In genomic region chr2:128094602-128095001, GRCm38 (mm10) we compare ENCODE assay signal across 28 mouse cellular contexts. TPM values are rescaled to one million over a fixed set of nuclear protein-coding genes. Genes with fewer than 3 reads are reported as not detected.
DNase-seq lines count a peak whose midpoint lies in the region; ATAC-seq lines count a peak whose summit lies in the region.
"Had no signal": no experiment of that assay in that cellular context is flagged by ENCODE, and none has a peak within 500 bp of the region (broad histone marks: within the 10 kb centered on the region; RNA-seq: fewer than 3 reads in every experiment).

No protein-coding gene starts in this region.

- no peak overlapping the region for H3K9ac ChIP-seq in hindbrain, embryonic 14.5 days
- H3K9ac ChIP-seq in kidney, embryonic 14.5 days (ENCODE audit: low read depth, low read length) = no peak overlapping the region
- no peak overlapping the region for H3K9ac ChIP-seq in midbrain, embryonic 11.5 days (ENCODE audit: low read length)
- no peak overlapping the region for H3K9ac ChIP-seq in midbrain, embryonic 13.5 days (replicated peaks)
- no peak overlapping the region for H3K9ac ChIP-seq in forebrain, embryonic 12.5 days
- H3K9ac ChIP-seq: embryonic facial prominence, embryonic 13.5 days; hindbrain, embryonic 15.5 days; limb, embryonic 13.5 days; lung, embryonic 15.5 days; midbrain, embryonic 12.5 days; stomach, embryonic 15.5 days had no signal

- no peak overlapping the region for H3K4me3 ChIP-seq in hindbrain, embryonic 10.5 days
- no peak overlapping the region for H3K4me3 ChIP-seq in hindbrain, embryonic 14.5 days (replicated peaks; ENCODE audit: low read length)
- H3K4me3 ChIP-seq in kidney, embryonic 14.5 days (ENCODE audit: low read length) = no peak overlapping the region
- H3K4me3 ChIP-seq in midbrain, embryonic 11.5 days (ENCODE audit: low read depth, low read length) = no peak overlapping the region
- H3K4me3 ChIP-seq in midbrain, embryonic 13.5 days (replicated peaks) = no peak overlapping the region
- no peak overlapping the region for H3K4me3 ChIP-seq in forebrain, embryonic 12.5 days (replicated peaks)
- H3K4me3 ChIP-seq: embryonic facial prominence, embryonic 13.5 days; forebrain, embryonic 10.5 days; gastrocnemius, adult 2 months; hindbrain, embryonic 15.5 days; layer of hippocampus, adult 2 months; left cerebral cortex, adult 2 months; limb, embryonic 13.5 days; lung, embryonic 15.5 days; midbrain, embryonic 12.5 days; stomach, embryonic 15.5 days had no signal

- no peaks in the 10 kb centered on the region for H3K27me3 ChIP-seq in hindbrain, embryonic 10.5 days (ENCODE audit: insufficient read depth, poor library complexity, severe bottlenecking)
- no peaks in the 10 kb centered on the region for H3K27me3 ChIP-seq in hindbrain, embryonic 14.5 days (ENCODE audit: control insufficient read depth, insufficient read depth, low read length)
- H3K27me3 ChIP-seq in kidney, embryonic 14.5 days (ENCODE audit: control insufficient read depth, insufficient read depth, low read length) = no peaks in the 10 kb centered on the region
- no peaks in the 10 kb centered on the region for H3K27me3 ChIP-seq in midbrain, embryonic 11.5 days (ENCODE audit: control insufficient read depth, insufficient read depth, low read length)
- H3K27me3 ChIP-seq in midbrain, embryonic 13.5 days = no peaks in the 10 kb centered on the region
- no peaks in the 10 kb centered on the region for H3K27me3 ChIP-seq in forebrain, embryonic 12.5 days
- H3K27me3 ChIP-seq: embryonic facial prominence, embryonic 13.5 days; hindbrain, embryonic 15.5 days; limb, embryonic 13.5 days; lung, embryonic 15.5 days; midbrain, embryonic 12.5 days; stomach, embryonic 15.5 days had no signal

- WGBS in hindbrain, embryonic 10.5 days = 90% methylated on average over 2 of the region's 2 CpGs
- WGBS in hindbrain, embryonic 14.5 days = 79% methylated on average over 2 of the region's 2 CpGs
- WGBS in kidney, embryonic 14.5 days = 51% methylated on average over 2 of the region's 2 CpGs
- WGBS in midbrain, embryonic 11.5 days = 83% methylated on average over 2 of the region's 2 CpGs
- 82% methylated on average over 2 of the region's 2 CpGs for WGBS in midbrain, embryonic 13.5 days
- WGBS in forebrain, embryonic 12.5 days = 84% methylated on average over 2 of the region's 2 CpGs

- no peaks in the 10 kb centered on the region for H3K9me3 ChIP-seq in hindbrain, embryonic 10.5 days
- no peaks in the 10 kb centered on the region for H3K9me3 ChIP-seq in hindbrain, embryonic 14.5 days (ENCODE audit: control insufficient read depth, low read length)
- H3K9me3 ChIP-seq in kidney, embryonic 14.5 days (ENCODE audit: control insufficient read depth, low read length) = no peaks in the 10 kb centered on the region
- H3K9me3 ChIP-seq in midbrain, embryonic 11.5 days (ENCODE audit: control insufficient read depth, low read length) = no peaks in the 10 kb centered on the region
- no peaks in the 10 kb centered on the region for H3K9me3 ChIP-seq in midbrain, embryonic 13.5 days
- no peaks in the 10 kb centered on the region for H3K9me3 ChIP-seq in forebrain, embryonic 12.5 days
- H3K9me3 ChIP-seq: embryonic facial prominence, embryonic 13.5 days; forebrain, embryonic 10.5 days; hindbrain, embryonic 15.5 days; limb, embryonic 13.5 days; lung, embryonic 15.5 days; midbrain, embryonic 12.5 days; stomach, embryonic 15.5 days had no signal

- H3K36me3 ChIP-seq in hindbrain, embryonic 10.5 days = no peaks in the 10 kb centered on the region
- H3K36me3 ChIP-seq in hindbrain, embryonic 14.5 days (replicated peaks; ENCODE audit: control insufficient read depth, insufficient read depth) = no peaks in the 10 kb centered on the region
- no peaks in the 10 kb centered on the region for H3K36me3 ChIP-seq in kidney, embryonic 14.5 days (ENCODE audit: control insufficient read depth, insufficient read depth, low read length)
- H3K36me3 ChIP-seq in midbrain, embryonic 11.5 days (ENCODE audit: control insufficient read depth, insufficient read depth, low read length) = no peaks in the 10 kb centered on the region
- no peaks in the 10 kb centered on the region for H3K36me3 ChIP-seq in midbrain, embryonic 13.5 days
- no peaks in the 10 kb centered on the region for H3K36me3 ChIP-seq in forebrain, embryonic 12.5 days (replicated peaks)
- H3K36me3 ChIP-seq: embryonic facial prominence, embryonic 13.5 days; forebrain, embryonic 10.5 days; hindbrain, embryonic 15.5 days; limb, embryonic 13.5 days; lung, embryonic 15.5 days; midbrain, embryonic 12.5 days; stomach, embryonic 15.5 days had no signal

- H3K4me1 ChIP-seq in hindbrain, embryonic 10.5 days (replicated peaks) = peaks cover 46% of the 10 kb centered on the region
- no peaks in the 10 kb centered on the region for H3K4me1 ChIP-seq in hindbrain, embryonic 14.5 days (replicated peaks; ENCODE audit: control insufficient read depth, insufficient read depth, low read length)
- peaks cover 15% of the 10 kb centered on the region for H3K4me1 ChIP-seq in kidney, embryonic 14.5 days (ENCODE audit: control insufficient read depth, insufficient read depth, low read length)
- peaks cover 13% of the 10 kb centered on the region for H3K4me1 ChIP-seq in midbrain, embryonic 11.5 days (ENCODE audit: control insufficient read depth, insufficient read depth, low read length)
- H3K4me1 ChIP-seq in midbrain, embryonic 13.5 days (replicated peaks) = peaks cover 12% of the 10 kb centered on the region
- H3K4me1 ChIP-seq in forebrain, embryonic 12.5 days = peaks cover 14% of the 10 kb centered on the region
- H3K4me1 ChIP-seq: embryonic facial prominence, embryonic 13.5 days; limb, embryonic 13.5 days; lung, embryonic 15.5 days had no signal

- ATAC-seq in hindbrain, embryonic 14.5 days (ENCODE audit: low FRiP score) = no peak
- no peak for ATAC-seq in kidney, embryonic 14.5 days (ENCODE audit: low FRiP score, low TSS enrichment)
- no peak for ATAC-seq in midbrain, embryonic 11.5 days (ENCODE audit: low FRiP score)
- ATAC-seq in midbrain, embryonic 13.5 days = no peak
- no peak for ATAC-seq in forebrain, embryonic 12.5 days (ENCODE audit: low FRiP score)
- ATAC-seq: activated CD4-positive, CD25-positive, alpha-beta regulatory T cell, adult 4 months; forebrain, embryonic 16.5 days had no signal

- no peak overlapping the region for H3K4me2 ChIP-seq in hindbrain, embryonic 14.5 days (replicated peaks)
- H3K4me2 ChIP-seq in kidney, embryonic 14.5 days (replicated peaks; ENCODE audit: low read depth, low read length) = no peak overlapping the region
- H3K4me2 ChIP-seq in midbrain, embryonic 11.5 days = no peak overlapping the region
- H3K4me2 ChIP-seq in midbrain, embryonic 13.5 days (replicated peaks) = no peak overlapping the region
- H3K4me2 ChIP-seq in forebrain, embryonic 12.5 days = no peak overlapping the region
- H3K4me2 ChIP-seq: embryonic facial prominence, embryonic 13.5 days; heart, embryonic 11.5 days; hindbrain, embryonic 15.5 days; limb, embryonic 13.5 days; liver, embryonic 11.5 days; lung, embryonic 15.5 days; midbrain, embryonic 12.5 days; stomach, embryonic 15.5 days had no signal

- DNase-seq in hindbrain, embryonic 10.5 days (ENCODE audit: low spot score) = no peak
- no peak for DNase-seq in hindbrain, embryonic 14.5 days (ENCODE audit: low spot score)
- no peak for DNase-seq in kidney, postnatal 4 days
- peak; percentile 66 for DNase-seq in midbrain, embryonic 11.5 days (ENCODE audit: low spot score, missing footprints)
- DNase-seq: adrenal gland, adult 2 months; adrenal gland, postnatal 36 days; cerebellum, adult 18-20 months; gastrocnemius, adult 2 months; gastrocnemius, postnatal 36 days; heart, adult 18-20 months; heart, postnatal 4 days; thymus, postnatal 25 days had no signal

- peak overlapping the region; percentile 71; the same call in 1 of the 2 replicates for H3K27ac ChIP-seq in hindbrain, embryonic 10.5 days
- no peak overlapping the region for H3K27ac ChIP-seq in hindbrain, embryonic 14.5 days
- peak overlapping the region; percentile 24; the same call in 1 of the 2 replicates for H3K27ac ChIP-seq in kidney, embryonic 14.5 days (ENCODE audit: low read depth, low read length)
- H3K27ac ChIP-seq in midbrain, embryonic 11.5 days (ENCODE audit: low read depth, low read length) = no peak overlapping the region
- no peak overlapping the region for H3K27ac ChIP-seq in midbrain, embryonic 13.5 days
- H3K27ac ChIP-seq in forebrain, embryonic 12.5 days = no peak overlapping the region
- H3K27ac ChIP-seq: embryonic facial prominence, embryonic 13.5 days; gastrocnemius, adult 2 months; hindbrain, embryonic 15.5 days; layer of hippocampus, adult 2 months; left cerebral cortex, adult 2 months; limb, embryonic 13.5 days; lung, embryonic 15.5 days; midbrain, embryonic 12.5 days; stomach, embryonic 15.5 days had no signal

RNA-seq across cellular contexts. Expression of gene Bcl2l11, which starts 31.2 kb away (rescaled TPM):
- polyA plus RNA-seq in hindbrain, embryonic 10.5 days (2016; fragmentation: Nextera tagmentation; extraction: Ambion mirVana) = 26.2 and 27.4 TPM in 2 replicates
- 12.2 and 12.9 TPM in 2 replicates for polyA plus RNA-seq in hindbrain, embryonic 14.5 days (2014; fragmentation: Nextera tagmentation; extraction: Ambion mirVana)
- 20.0 and 31.6 TPM in 2 replicates for polyA plus RNA-seq in kidney, embryonic 14.5 days (2014; fragmentation: Nextera tagmentation; extraction: Ambion mirVana)
- 15.1 and 16.9 TPM in 2 replicates for polyA plus RNA-seq in midbrain, embryonic 11.5 days (2014; fragmentation: Nextera tagmentation; extraction: Ambion mirVana)
- 10.6 and 13.3 TPM in 2 replicates for polyA plus RNA-seq in midbrain, embryonic 13.5 days (2015; fragmentation: Nextera tagmentation; extraction: Ambion mirVana)
- polyA plus RNA-seq in forebrain, embryonic 12.5 days (2016; fragmentation: Nextera tagmentation; extraction: Ambion mirVana) = 18.8 and 19.6 TPM in 2 replicates

Comparison
In these comparisons a context has a peak if more than half of its experiments do, and no peak if none do; other contexts are left out.
1. H3K27ac ChIP-seq: peak in hindbrain, embryonic 10.5 days (single experiment) and kidney, embryonic 14.5 days (single experiment); none in hindbrain, embryonic 14.5 days (single experiment), midbrain, embryonic 11.5 days (single experiment), midbrain, embryonic 13.5 days (single experiment) and forebrain, embryonic 12.5 days (single experiment).